ENCODE assay signal across 7 mouse cellular contexts in genomic region chr6:114492588-114492987, GRCm38 (mm10).
DNase-seq lines count a peak whose midpoint lies in the region; ATAC-seq and TF ChIP-seq lines count a peak whose summit lies in the region.
"Not testable (repeated sequence)": the region's sequence is repeated elsewhere in the genome, so short reads cannot be mapped to it uniquely, and the experiment has no call there.

No protein-coding gene starts in this region.

- peaks cover 11% of the 10 kb centered on the region for H3K27me3 ChIP-seq in embryonic facial prominence, embryonic 10.5 days (replicated peaks; ENCODE audit: low read depth, poor library complexity, severe bottlenecking)
- H3K27me3 ChIP-seq in forebrain, embryonic 11.5 days (ENCODE audit: control insufficient read depth, insufficient read depth, low read length); hindbrain, embryonic 14.5 days (ENCODE audit: control insufficient read depth, insufficient read depth, low read length); lung, embryonic 14.5 days (ENCODE audit: insufficient read depth, low read length): not testable (repeated sequence)

- not testable (repeated sequence) for ATAC-seq in forebrain, embryonic 11.5 days (replicated peaks; ENCODE audit: low FRiP score); hindbrain, embryonic 14.5 days (ENCODE audit: low FRiP score); lung, embryonic 14.5 days (ENCODE audit: insufficient read depth)

- not testable (repeated sequence) for H3K4me2 ChIP-seq in forebrain, embryonic 11.5 days (ENCODE audit: low read depth, low read length, severe bottlenecking); hindbrain, embryonic 14.5 days (replicated peaks); lung, embryonic 14.5 days

- not testable (repeated sequence) for H3K36me3 ChIP-seq in embryonic facial prominence, embryonic 10.5 days (replicated peaks); forebrain, embryonic 11.5 days (ENCODE audit: control insufficient read depth, insufficient read depth, low read length); hindbrain, embryonic 14.5 days (replicated peaks; ENCODE audit: control insufficient read depth, insufficient read depth); lung, embryonic 14.5 days (ENCODE audit: insufficient read depth)

- not testable (repeated sequence) for H3K9me3 ChIP-seq in embryonic facial prominence, embryonic 10.5 days; forebrain, embryonic 11.5 days (ENCODE audit: control insufficient read depth, low read length); hindbrain, embryonic 14.5 days (ENCODE audit: control insufficient read depth, low read length); lung, embryonic 14.5 days (ENCODE audit: low read depth, low read length)

- WGBS in embryonic facial prominence, embryonic 10.5 days: 53% methylated on average over 10 of the region's 10 CpGs
- WGBS in forebrain, embryonic 11.5 days: 46% methylated on average over 10 of the region's 10 CpGs
- WGBS in hindbrain, embryonic 14.5 days: 57% methylated on average over 10 of the region's 10 CpGs
- WGBS in lung, embryonic 14.5 days: 54% methylated on average over 10 of the region's 10 CpGs

- H3K9ac ChIP-seq in forebrain, embryonic 11.5 days (ENCODE audit: low read length); hindbrain, embryonic 14.5 days; lung, embryonic 14.5 days: not testable (repeated sequence)

- not testable (repeated sequence) for H3K27ac ChIP-seq in embryonic facial prominence, embryonic 10.5 days (replicated peaks); forebrain, embryonic 11.5 days (ENCODE audit: low read depth, low read length); hindbrain, embryonic 14.5 days; lung, embryonic 14.5 days (ENCODE audit: low read depth)

- not testable (repeated sequence) for H3K4me3 ChIP-seq in embryonic facial prominence, embryonic 10.5 days; forebrain, embryonic 11.5 days (ENCODE audit: low read depth, low read length); hindbrain, embryonic 14.5 days (replicated peaks; ENCODE audit: low read length); lung, embryonic 14.5 days (ENCODE audit: low read depth, low read length)

- TF ChIP-seq CTCF in lung, embryonic 14.5 days (IDR thresholded peaks at IDR 0.05; ENCODE audit: low read depth): not testable (repeated sequence)

- DNase-seq in embryo, embryonic 10.5 days (ENCODE audit: low spot score): peak; percentile 25
- peak; percentile 39 for DNase-seq in embryonic facial prominence, embryonic 10.5 days (ENCODE audit: low spot score)
- peak; percentile 57 for DNase-seq in forebrain, embryonic 11.5 days (ENCODE audit: low spot score)
- DNase-seq in heart, adult 11 months: peak; percentile 64
- DNase-seq in hindbrain, embryonic 14.5 days (ENCODE audit: low spot score): peak; percentile 54
- peak; percentile 38 for DNase-seq in lung, embryonic 14.5 days
- peak; percentile 19 for DNase-seq in neural tube, embryonic 10.5 days (ENCODE audit: extremely low spot score, low spot score)

- H3K4me1 ChIP-seq in embryonic facial prominence, embryonic 10.5 days; forebrain, embryonic 11.5 days (replicated peaks; ENCODE audit: control insufficient read depth, insufficient read depth, low read length); hindbrain, embryonic 14.5 days (replicated peaks; ENCODE audit: control insufficient read depth, insufficient read depth, low read length); lung, embryonic 14.5 days (ENCODE audit: insufficient read depth): not testable (repeated sequence)
